Mouse (Mus musculus): ENCODE measurements at regions not wholly inside any gene's neighbourhood (a gene's known extent, or its start where the extent isn't known, plus 50 kb on each side); places are given as distances from the start of the nearest gene placed in this dataset.
A peak's percentile ranks its signal among the peaks of the same experiment; 100 is the strongest.
"Not testable (repeated sequence)": the region's sequence is repeated elsewhere in the genome, so short reads cannot be mapped to it uniquely, and the experiment has no call there.

GRCm38 (mm10) chr6:47679946-47680345 lies 84.8 kb upstream of the Ezh2 start:
- DNase-seq (ENCODE audit: extremely low spot score in 1 of 2, low spot score in 1 of 2) = not testable (repeated sequence)

GRCm38 (mm10) chr6:47672741-47673140 lies 77.6 kb upstream of the Ezh2 start:
- peak in 1 of 2 experiments; percentile 40 for DNase-seq (ENCODE audit: extremely low spot score in 1 of 2, low spot score in 1 of 2)

- DNase-seq (ENCODE audit: extremely low spot score in 1 of 2, low spot score in 1 of 2) = peak; percentile 64 to 81
These were observed 57.7 kb upstream of the Ezh2 start for GRCm38 (mm10) chr6:47652880-47653279.

- DNase-seq (ENCODE audit: extremely low spot score in 1 of 2, low spot score in 1 of 2) = not testable (repeated sequence)
These were observed 56.2 kb upstream of the Ezh2 start for GRCm38 (mm10) chr6:47651385-47651718.

- DNase-seq (ENCODE audit: extremely low spot score in 1 of 2, low spot score in 1 of 2) = peak; percentile 98 to 100
These were observed 55.6 kb upstream of the Ezh2 start for GRCm38 (mm10) chr6:47650463-47651384.

- peak; percentile 16 to 23 for DNase-seq (ENCODE audit: extremely low spot score in 1 of 2, low spot score in 1 of 2)
These were observed 54.8 kb upstream of the Ezh2 start for GRCm38 (mm10) chr6:47649961-47650360.

- DNase-seq (ENCODE audit: extremely low spot score in 1 of 2, low spot score in 1 of 2) = peak in 1 of 2 experiments; percentile 13
These were observed 54.4 kb upstream of the Ezh2 start for GRCm38 (mm10) chr6:47649451-47649931.

GRCm38 (mm10) chr6:47648899-47649298 lies 53.8 kb upstream of the Ezh2 start:
- DNase-seq (ENCODE audit: extremely low spot score in 1 of 2, low spot score in 1 of 2) = peak in 1 of 2 experiments; percentile 11

- peak in 1 of 2 experiments; percentile 12 for DNase-seq (ENCODE audit: extremely low spot score in 1 of 2, low spot score in 1 of 2)
These were observed 53.2 kb upstream of the Ezh2 start for GRCm38 (mm10) chr6:47648316-47648715.

GRCm38 (mm10) chr6:47647876-47648275 lies 52.7 kb upstream of the Ezh2 start:
- DNase-seq (ENCODE audit: extremely low spot score in 1 of 2, low spot score in 1 of 2) = no peak

- peak; percentile 9 to 12 for DNase-seq (ENCODE audit: extremely low spot score in 1 of 2, low spot score in 1 of 2)
These were observed 51.8 kb upstream of the Ezh2 start for GRCm38 (mm10) chr6:47646731-47647567.

- no peak for DNase-seq (ENCODE audit: extremely low spot score in 1 of 2, low spot score in 1 of 2)
These were observed 50.9 kb upstream of the Ezh2 start for GRCm38 (mm10) chr6:47646022-47646421.

Data from frontal cortex, adult 2 months (tissue).